Mouse (Mus musculus): ENCODE measurements around the gene Ilkap.

The Ilkap gene

GRCm38 (mm10) chr1:91413898-91414594 lies 15.4 kb upstream of the Ilkap start, which contains the start of gene Hes6:
TSS of gene Hes6 (minus strand) at chr1:91414038.
- DNase-seq (ENCODE audit: low read depth, low spot score) = peak; percentile 52

GRCm38 (mm10) chr1:91413536-91413897 lies 14.9 kb upstream of the Ilkap start:
- no peak for DNase-seq (ENCODE audit: low read depth, low spot score)

- peak; percentile 95 for DNase-seq (ENCODE audit: low read depth, low spot score)
Observed at GRCm38 (mm10) chr1:91413030-91413506, 14.5 kb upstream of the Ilkap start.

GRCm38 (mm10) chr1:91412286-91413029 lies 13.8 kb upstream of the Ilkap start:
- DNase-seq (ENCODE audit: low read depth, low spot score) = no peak

DNA sequence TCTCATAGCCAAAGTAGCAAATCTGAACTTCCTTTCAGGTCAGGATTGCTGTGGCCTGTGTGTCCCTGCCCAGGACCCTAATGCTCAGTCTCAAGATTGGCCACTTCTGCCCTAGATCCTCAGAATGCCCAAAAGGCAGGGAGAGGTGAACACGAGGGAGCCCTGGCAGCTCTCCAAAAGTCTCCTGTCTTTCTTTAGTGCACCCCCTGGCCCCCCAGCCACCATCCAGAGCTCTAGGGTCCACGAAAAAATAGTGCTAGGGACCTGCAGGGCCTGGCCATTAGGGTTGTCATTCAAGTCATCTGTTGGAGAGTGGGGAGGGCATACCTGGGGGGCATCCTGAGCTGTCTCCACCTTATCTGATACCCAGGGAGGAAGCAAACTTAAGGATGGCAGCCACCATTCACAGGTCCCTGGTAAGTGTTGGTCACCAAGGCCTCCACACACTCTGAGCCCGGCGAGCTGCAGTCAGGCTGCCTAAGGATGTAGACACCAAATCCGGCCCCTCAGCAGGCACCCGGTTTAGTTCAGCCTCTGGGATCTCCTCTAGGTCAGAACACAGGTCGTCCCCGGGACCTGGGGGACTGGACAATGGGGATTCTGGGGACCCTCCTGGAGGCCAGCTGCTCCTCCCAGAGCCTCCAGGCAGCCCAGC lies 13.1 kb upstream of the Ilkap start:
- peak; percentile 11 for DNase-seq (ENCODE audit: low read depth, low spot score)

DNA sequence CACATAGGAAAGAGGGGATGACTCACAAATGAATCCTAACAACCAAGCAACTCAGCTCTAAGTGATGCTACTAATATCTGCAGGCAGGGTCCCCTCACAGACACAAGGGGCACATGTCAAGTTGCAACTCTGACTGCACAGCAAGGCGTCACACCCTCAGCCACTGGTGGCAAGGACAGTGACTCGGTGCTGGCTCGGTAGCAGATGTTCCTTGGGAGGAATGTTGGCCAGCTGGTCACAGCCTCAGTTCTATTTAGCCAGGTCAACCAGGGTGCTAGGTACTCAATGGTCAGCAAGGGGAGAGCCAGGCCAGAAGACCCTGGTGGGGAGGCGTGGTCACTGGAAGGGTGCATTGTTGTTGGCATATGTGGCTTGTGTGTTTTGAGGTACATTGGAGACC lies 9.2 kb upstream of the Ilkap start:
- DNase-seq (ENCODE audit: low read depth, low spot score) = no peak

- DNase-seq (ENCODE audit: low read depth, low spot score) = no peak
Observed at GRCm38 (mm10) chr1:91405406-91406169, 7.0 kb upstream of the Ilkap start.

GRCm38 (mm10) chr1:91404976-91405375 lies 6.4 kb upstream of the Ilkap start:
- DNase-seq (ENCODE audit: low read depth, low spot score) = no peak

DNA sequence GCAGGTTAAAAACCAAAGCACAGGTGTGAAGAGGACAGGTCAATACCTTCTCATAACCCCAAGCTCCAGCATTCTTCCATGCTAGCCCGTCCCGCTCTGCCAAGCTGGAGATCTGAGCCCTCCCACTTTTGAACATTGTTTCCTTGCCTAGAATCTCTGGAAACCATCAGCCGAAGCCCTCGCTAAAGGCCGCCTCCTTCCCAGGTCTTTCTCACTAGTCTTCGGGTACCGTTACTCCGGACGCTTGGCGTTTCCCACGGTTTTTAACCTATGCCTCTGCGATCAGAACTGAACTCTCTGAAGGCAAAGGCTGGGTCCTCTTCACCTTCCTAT lies 722 bp downstream of the Ilkap start:
- no peak for DNase-seq (ENCODE audit: low read depth, low spot score)

DNA sequence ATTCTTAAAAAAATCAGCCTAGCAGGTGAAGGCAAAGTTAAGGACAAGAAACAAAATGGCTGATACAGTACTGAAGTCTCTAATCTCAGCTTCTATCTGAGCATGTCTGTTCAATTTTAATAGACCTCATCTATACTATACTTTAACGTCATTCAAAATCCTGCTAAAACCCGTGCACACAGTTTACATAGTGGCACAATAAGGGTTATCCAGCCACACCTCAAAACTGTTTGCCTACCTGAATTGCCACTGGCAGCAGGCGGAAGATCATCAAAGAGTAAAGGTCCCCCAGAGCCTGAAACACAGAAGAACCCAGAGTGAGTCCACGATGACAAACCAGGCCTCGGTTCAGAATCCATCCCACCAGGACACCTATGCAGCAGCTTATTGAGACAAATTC lies 8.2 kb downstream of the Ilkap start:
- no peak for DNase-seq (ENCODE audit: low read depth, low spot score)

DNA sequence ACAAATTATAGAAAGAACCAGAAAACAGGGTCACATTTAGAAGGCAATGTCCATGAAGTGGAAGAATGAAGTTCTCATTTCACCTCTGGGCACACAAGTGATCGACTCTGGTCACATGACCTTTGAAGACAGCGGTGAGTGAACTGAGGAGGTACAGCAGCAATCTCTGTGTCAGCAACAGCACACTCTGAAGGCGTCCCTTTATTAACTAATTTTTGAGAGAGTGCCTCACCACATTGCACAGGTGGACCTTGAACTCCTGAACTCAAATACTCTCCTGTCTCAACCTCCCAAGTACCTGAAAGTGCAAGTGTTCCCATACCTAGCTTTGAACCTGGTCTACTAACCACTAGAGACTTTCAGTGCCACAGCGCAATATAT lies 17.5 kb downstream of the Ilkap start:
- no peak for DNase-seq (ENCODE audit: low read depth, low spot score)

- peak; percentile 65 for DNase-seq (ENCODE audit: low read depth, low spot score)
Observed at GRCm38 (mm10) chr1:91380453-91381090, 18.0 kb downstream of the Ilkap start.

GRCm38 (mm10) chr1:91373414-91373835 lies 25.2 kb downstream of the Ilkap start:
- DNase-seq (ENCODE audit: low read depth, low spot score) = no peak

- no peak for DNase-seq (ENCODE audit: low read depth, low spot score)
Observed at GRCm38 (mm10) chr1:91370055-91370454, 28.6 kb downstream of the Ilkap start.

GRCm38 (mm10) chr1:91369408-91369807 lies 29.2 kb downstream of the Ilkap start:
- DNase-seq (ENCODE audit: low read depth, low spot score) = no peak

- DNase-seq (ENCODE audit: low read depth, low spot score) = no peak
Observed at GRCm38 (mm10) chr1:91367295-91367694, 31.3 kb downstream of the Ilkap start.

- peak; percentile 74 for DNase-seq (ENCODE audit: low read depth, low spot score)
Observed at GRCm38 (mm10) chr1:91366215-91367108, 32.2 kb downstream of the Ilkap start, which contains the start of gene Erfe. TSS of gene Erfe (plus strand) at chr1:91366430.

DNA sequence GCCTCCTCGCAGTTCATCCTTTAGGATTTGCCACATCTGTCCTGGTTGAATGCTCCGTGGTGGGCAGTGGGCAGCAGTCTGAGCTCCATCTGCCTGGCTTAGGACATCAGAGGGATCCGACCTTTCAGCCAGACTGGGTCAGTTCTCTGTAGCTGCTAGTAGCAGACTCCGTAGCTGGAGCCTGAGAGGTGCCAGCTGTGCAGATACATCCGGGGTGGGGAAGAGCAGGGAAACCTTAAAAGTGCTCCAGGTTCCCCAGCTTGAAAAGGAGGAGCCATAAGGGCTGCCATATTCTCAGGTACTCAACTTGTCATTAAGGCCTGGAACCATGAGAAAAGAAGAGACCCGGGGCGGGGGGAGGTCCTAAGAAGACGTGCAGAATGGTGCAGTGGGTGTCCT lies 32.8 kb downstream of the Ilkap start:
- no peak for DNase-seq (ENCODE audit: low read depth, low spot score)

GRCm38 (mm10) chr1:91364822-91365644 lies 33.6 kb downstream of the Ilkap start:
- no peak for DNase-seq (ENCODE audit: low read depth, low spot score)

Data from CD4-positive helper T cell, adult 2 months (primary cell).